Mouse (Mus musculus): Measurements from ENCODE around the gene Col28a1. TPM values are rescaled to one million over a fixed set of nuclear protein-coding genes. Genes with fewer than 3 reads are reported as not detected.

Gene Col28a1
- total and polyA plus RNA-seq, 3 experiments = not detected

- DNase-seq (ENCODE audit: low read depth, low spot score) = no peak
- H3K4me3 ChIP-seq (ENCODE audit: control insufficient read depth in 1 of 2, insufficient read depth in 1 of 2, low read depth in 2 of 2, low read length in 2 of 2) = no peak overlapping the region; a peak in 1 of 4 replicates
- H3K9me3 ChIP-seq (replicated peaks; ENCODE audit: insufficient read depth, low read length) = no peaks in the 10 kb centered on the region
- H3K27me3 ChIP-seq (ENCODE audit: control insufficient read depth in 1 of 2, insufficient read depth in 2 of 2, low read length in 2 of 2) = peaks cover 2 to 5% of the 10 kb centered on the region in 2 experiments; a peak in 3 of 4 replicates
- no peaks in the 10 kb centered on the region for H3K4me1 ChIP-seq (ENCODE audit: control insufficient read depth in 1 of 2, insufficient read depth in 2 of 2, low read length in 2 of 2)
- H3K79me2 ChIP-seq (ENCODE audit: control insufficient read depth, insufficient read depth, low read length, poor library complexity) = no peaks in the 10 kb centered on the region
- H3K9ac ChIP-seq (ENCODE audit: control insufficient read depth, low read depth, low read length, poor library complexity, severe bottlenecking) = no peak overlapping the region
- TF ChIP-seq NELFE (IDR thresholded peaks at IDR 0.05; ENCODE audit: low read depth, low read length) = no peak
- TF ChIP-seq CHD1 (IDR thresholded peaks at IDR 0.05; ENCODE audit: low read depth, low read length) = no peak
- TF ChIP-seq RCOR1 (IDR thresholded peaks at IDR 0.05; ENCODE audit: low read depth, low read length) = no peak
- H3K27ac ChIP-seq (ENCODE audit: control insufficient read depth, low read depth, low read length) = no peak overlapping the region
- no peaks in the 10 kb centered on the region for H3K36me3 ChIP-seq (ENCODE audit: control insufficient read depth in 1 of 2, insufficient read depth in 2 of 2, low read length in 2 of 2)
Measured at GRCm38 (mm10) chr6:8028711-8029110, 163.7 kb downstream of the Col28a1 start.

GRCm38 (mm10) chr6:8025332-8026129, 166.9 kb downstream of the Col28a1 start:
- TF ChIP-seq ELF1 (IDR thresholded peaks at IDR 0.05; ENCODE audit: low read depth, low read length) (no peak), UBTF (IDR thresholded peaks at IDR 0.05; ENCODE audit: borderline replicate concordance, insufficient read depth, low read depth, low read length) (no peak), TBP (IDR thresholded peaks at IDR 0.05; ENCODE audit: low read depth, low read length) (no peak), ZC3H11A (IDR thresholded peaks at IDR 0.05; ENCODE audit: low read depth, low read length) (no peak), BHLHE40 (IDR thresholded peaks at IDR 0.05; ENCODE audit: borderline replicate concordance, low read depth, low read length) (no peak), NELFE (IDR thresholded peaks at IDR 0.05; ENCODE audit: low read depth, low read length) (no peak), CHD1 (IDR thresholded peaks at IDR 0.05; ENCODE audit: low read depth, low read length) (no peak), KAT2A (conservative IDR thresholded peaks at IDR 0.05; ENCODE audit: low read depth, low read length) (no peak), SIN3A (IDR thresholded peaks at IDR 0.05; ENCODE audit: low read length) (no peak), EP300 (IDR thresholded peaks at IDR 0.05; ENCODE audit: low read depth in 1 of 2, low read length in 2 of 2) (no peak), JUND (IDR thresholded peaks at IDR 0.05; ENCODE audit: low read depth, low read length) (no peak), POLR2AphosphoS5 (IDR thresholded peaks at IDR 0.05; ENCODE audit: borderline replicate concordance, low read depth, low read length) (no peak), CTCF (IDR thresholded peaks at IDR 0.05 in 2 of 3, conservative IDR thresholded peaks at IDR 0.05 in 1 of 3; ENCODE audit: control insufficient read depth in 1 of 3, insufficient read depth in 1 of 3, low read depth in 2 of 3, low read length in 3 of 3, poor library complexity in 1 of 3, severe bottlenecking in 1 of 3) (no peak), CHD2 (IDR thresholded peaks at IDR 0.05; ENCODE audit: low read length) (no peak), MAZ (IDR thresholded peaks at IDR 0.05; ENCODE audit: low read depth, low read length) (no peak)
- Histone ChIP-seq H3K4me3 (ENCODE audit: control insufficient read depth in 1 of 2, insufficient read depth in 1 of 2, low read depth in 2 of 2, low read length in 2 of 2) (no peak overlapping the region), H3K9ac (ENCODE audit: control insufficient read depth, low read depth, low read length, poor library complexity, severe bottlenecking) (no peak overlapping the region), H3K9me3 (replicated peaks; ENCODE audit: insufficient read depth, low read length) (no peaks in the 10 kb centered on the region), H3K79me2 (ENCODE audit: control insufficient read depth, insufficient read depth, low read length, poor library complexity) (no peaks in the 10 kb centered on the region), H3K4me1 (ENCODE audit: control insufficient read depth in 1 of 2, insufficient read depth in 2 of 2, low read length in 2 of 2) (no peaks in the 10 kb centered on the region), H3K27me3 (ENCODE audit: control insufficient read depth in 1 of 2, insufficient read depth in 2 of 2, low read length in 2 of 2) (peaks cover 4 to 5% of the 10 kb centered on the region in 2 experiments; a peak in 3 of 4 replicates), H3K36me3 (ENCODE audit: control insufficient read depth in 1 of 2, insufficient read depth in 2 of 2, low read length in 2 of 2) (no peaks in the 10 kb centered on the region), H3K27ac (ENCODE audit: control insufficient read depth, low read depth, low read length) (no peak overlapping the region)
- no peak for DNase-seq (ENCODE audit: low read depth, low spot score)

Data from MEL (cell line).